Mouse (Mus musculus) hindbrain, embryonic 16.5 days (tissue): ENCODE results near the gene Lrp3. TPM values are rescaled to one million over a fixed set of nuclear protein-coding genes. Genes with fewer than 3 reads are reported as not detected.

Experiments used
- ATAC-seq: fragments of 200-750 bp; cut with Nextera tagmentation; 2 replicates; pipeline ENCODE4 v1.8.0; 2017; ENCODE audit warnings: moderate TSS enrichment, moderate library complexity
- H3K27ac ChIP-seq: fragments of 300-500 bp; sonication (generic); 2 replicates; pipeline ENCODE4 v1.5.1; 2014; ENCODE audit warnings: low read depth, mild to moderate bottlenecking, control low read depth, low read length, moderate library complexity
- H3K27me3 ChIP-seq: fragments of 300-500 bp; sonication (generic); replicated peaks from 2 replicates; pipeline ENCODE4 v1.6.1; 2014; ENCODE audit warnings: low read length; ENCODE audit not compliant: control insufficient read depth, insufficient read depth
- H3K36me3 ChIP-seq: fragments of 300-500 bp; sonication (generic); 2 replicates; pipeline ENCODE4 v1.6.1; 2014; ENCODE audit warnings: mild to moderate bottlenecking, low read length, moderate library complexity, mixed read lengths; ENCODE audit not compliant: control insufficient read depth, insufficient read depth
- H3K4me1 ChIP-seq: fragments of 300-500 bp; sonication (generic); 2 replicates; pipeline ENCODE4 v1.6.1; 2014; ENCODE audit warnings: low read depth, low read length; ENCODE audit not compliant: control insufficient read depth, insufficient read depth
- H3K4me2 ChIP-seq: fragments of 300-500 bp; sonication (generic); 2 replicates; pipeline ENCODE4 v1.6.1; 2014; ENCODE audit warnings: mild to moderate bottlenecking, low read length, control low read depth, moderate library complexity
- H3K4me3 ChIP-seq: fragments of 300-500 bp; sonication (generic); 2 replicates; pipeline ENCODE4 v1.5.1; 2014; ENCODE audit warnings: mild to moderate bottlenecking, low read length, control low read depth, moderate library complexity
- H3K9ac ChIP-seq: fragments of 300-500 bp; sonication (generic); 2 replicates; pipeline ENCODE4 v1.6.1; 2014; ENCODE audit warnings: low read depth, mild to moderate bottlenecking, control low read depth, low read length, moderate library complexity
- H3K9me3 ChIP-seq: fragments of 300-500 bp; sonication (generic); 2 replicates; pipeline ENCODE4 v1.6.1; 2014; ENCODE audit warnings: mild to moderate bottlenecking, low read length, moderate library complexity; ENCODE audit not compliant: control insufficient read depth
- WGBS: fragments of 180-500 bp; shearing (Covaris S2); extraction: QIAGEN DNeasy Blood & Tissue Kit; methylation state at CpG from one replicate; pipeline ENCODE4 v1.1.7; 2014; 5-methylcytosine and 5-hydroxymethylcytosine counted together
- polyA plus RNA-seq: library from polyadenylated mRNA; unstranded; fragments of >200 nt; fragmentation: Nextera tagmentation; extraction: Ambion mirVana; gene quantifications from 2 replicates; pipeline ENCODE4 v1.2.1, GENCODE M21; 2015

Gene Lrp3
- polyA plus RNA-seq, 1 experiment from 2014 or later: 25.5 TPM

DNA sequence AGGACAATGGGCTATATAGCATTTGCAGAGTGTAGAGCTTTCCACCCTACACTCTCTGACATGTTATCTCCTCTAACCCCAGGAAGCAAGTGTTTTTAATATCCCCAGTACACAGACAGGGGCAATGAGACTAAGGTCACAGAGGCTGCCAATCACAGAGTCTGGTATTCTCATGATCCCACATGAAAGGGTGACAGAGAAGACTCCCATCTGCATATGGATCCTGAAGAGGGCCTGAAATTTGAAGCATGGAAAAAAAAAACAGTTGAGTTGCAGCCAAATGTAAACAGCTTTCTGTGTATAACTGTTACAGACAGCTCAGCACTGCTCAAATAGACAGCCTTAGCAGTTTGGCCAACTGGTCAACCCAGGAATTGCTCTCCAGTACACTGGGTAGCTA is 15.5 kb downstream of the Lrp3 start:
- Histone ChIP-seq H3K36me3 (peaks cover 42% of the 10 kb centered on the region), H3K9ac (no peak overlapping the region), H3K9me3 (no peaks in the 10 kb centered on the region), H3K4me2 (no peak overlapping the region), H3K4me3 (no peak overlapping the region), H3K4me1 (no peaks in the 10 kb centered on the region), H3K27ac (no peak overlapping the region), H3K27me3 (no peaks in the 10 kb centered on the region)
- no peak for ATAC-seq

DNA sequence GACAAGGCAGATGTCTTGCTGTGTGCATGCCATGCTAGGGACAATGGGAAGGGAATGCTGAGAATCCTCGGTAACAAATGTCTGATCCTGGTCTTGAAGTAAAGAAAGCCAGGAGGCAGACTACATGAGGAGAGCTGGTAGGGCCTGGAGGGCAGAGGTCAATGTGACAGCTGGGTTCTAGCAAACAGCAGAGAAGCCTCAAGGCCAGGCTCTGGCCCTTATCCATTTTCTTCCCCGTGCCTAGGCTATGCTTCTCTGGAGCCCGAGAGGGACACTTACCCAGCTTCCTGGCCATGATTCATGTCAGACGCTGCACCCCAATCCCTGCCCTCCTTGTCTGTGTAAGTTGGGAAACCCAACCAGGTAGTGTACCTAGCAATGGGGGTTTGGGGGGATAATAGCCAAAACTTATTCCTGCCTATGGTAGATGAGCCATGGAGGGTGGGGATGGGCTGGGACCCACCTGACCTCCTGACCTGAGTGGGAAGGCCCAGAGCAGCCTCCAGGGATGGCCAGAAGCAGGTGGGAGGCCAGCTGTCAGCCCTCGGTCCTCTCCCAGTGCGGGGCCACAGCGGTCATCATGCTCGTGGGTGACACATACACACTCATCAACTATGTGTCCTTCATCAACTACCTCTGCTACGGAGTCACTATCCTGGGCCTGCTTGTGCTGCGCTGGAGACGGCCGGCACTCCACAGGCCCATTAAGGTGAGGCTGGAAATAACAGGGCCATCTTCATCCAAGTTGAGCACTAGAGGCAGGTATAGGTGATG is 16.1 kb downstream of the Lrp3 start:
- H3K4me3 ChIP-seq: no peak overlapping the region
- ATAC-seq: no peak
- H3K4me1 ChIP-seq: no peaks in the 10 kb centered on the region
- WGBS: 92% methylated on average over 12 of the region's 12 CpGs
- no peak overlapping the region for H3K4me2 ChIP-seq
- H3K36me3 ChIP-seq: peaks cover 36% of the 10 kb centered on the region
- no peak overlapping the region for H3K27ac ChIP-seq
- H3K9me3 ChIP-seq: no peaks in the 10 kb centered on the region
- no peaks in the 10 kb centered on the region for H3K27me3 ChIP-seq
- no peak overlapping the region for H3K9ac ChIP-seq

DNA sequence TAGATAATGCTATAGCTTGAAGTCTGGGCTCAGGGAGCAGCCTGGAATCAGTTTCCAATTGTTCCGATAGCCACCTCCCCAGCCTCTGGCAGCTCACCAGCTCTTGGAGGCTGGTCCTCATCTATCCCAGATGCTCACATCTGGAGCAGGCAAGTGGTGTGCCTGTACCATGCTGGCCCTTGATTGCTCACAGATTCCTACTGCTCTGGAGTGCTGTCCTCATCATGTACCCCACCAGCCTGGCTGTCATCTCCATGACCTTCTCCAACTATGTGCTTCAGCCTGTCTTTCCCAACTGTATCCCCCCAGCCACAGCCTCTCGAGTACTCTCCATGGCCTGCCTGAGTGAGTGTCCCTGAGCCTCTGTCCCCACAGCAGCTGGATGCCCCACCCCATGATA is 18.3 kb downstream of the Lrp3 start:
- no peak overlapping the region for H3K9ac ChIP-seq
- no peak overlapping the region for H3K4me3 ChIP-seq
- WGBS: 73% methylated on average over 2 of the region's 2 CpGs
- H3K4me1 ChIP-seq: no peaks in the 10 kb centered on the region
- ATAC-seq: no peak
- no peak overlapping the region for H3K4me2 ChIP-seq
- no peak overlapping the region for H3K27ac ChIP-seq
- no peaks in the 10 kb centered on the region for H3K9me3 ChIP-seq
- H3K36me3 ChIP-seq: peaks cover 20% of the 10 kb centered on the region
- no peaks in the 10 kb centered on the region for H3K27me3 ChIP-seq

DNA sequence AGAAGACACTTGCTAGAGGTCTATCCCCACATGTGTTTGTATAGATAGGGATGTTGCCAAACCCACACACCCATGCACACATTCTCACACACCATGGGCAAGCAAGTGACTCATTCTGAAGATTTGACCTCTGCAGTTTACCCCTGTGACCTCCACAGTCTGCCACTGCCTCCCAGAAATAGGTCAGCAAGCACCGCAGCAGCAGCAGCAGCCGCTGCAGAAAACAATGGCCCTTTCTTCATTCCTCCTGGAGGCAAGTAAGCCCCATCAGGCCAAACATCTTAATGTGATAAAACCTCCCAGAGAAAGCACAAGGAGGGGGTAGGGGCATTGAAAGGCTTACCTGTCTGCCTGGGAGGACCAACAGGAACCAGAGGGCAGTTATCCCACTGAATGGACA is 24.0 kb downstream of the Lrp3 start:
- H3K4me3 ChIP-seq: no peak overlapping the region
- H3K36me3 ChIP-seq: no peaks in the 10 kb centered on the region
- H3K9ac ChIP-seq: no peak overlapping the region
- no peak overlapping the region for H3K4me2 ChIP-seq
- no peak overlapping the region for H3K27ac ChIP-seq
- H3K4me1 ChIP-seq: peaks cover 2% of the 10 kb centered on the region
- ATAC-seq: no peak
- no peaks in the 10 kb centered on the region for H3K9me3 ChIP-seq
- peaks cover 8% of the 10 kb centered on the region for H3K27me3 ChIP-seq
- WGBS: 8% methylated on average over 2 of the region's 2 CpGs

DNA sequence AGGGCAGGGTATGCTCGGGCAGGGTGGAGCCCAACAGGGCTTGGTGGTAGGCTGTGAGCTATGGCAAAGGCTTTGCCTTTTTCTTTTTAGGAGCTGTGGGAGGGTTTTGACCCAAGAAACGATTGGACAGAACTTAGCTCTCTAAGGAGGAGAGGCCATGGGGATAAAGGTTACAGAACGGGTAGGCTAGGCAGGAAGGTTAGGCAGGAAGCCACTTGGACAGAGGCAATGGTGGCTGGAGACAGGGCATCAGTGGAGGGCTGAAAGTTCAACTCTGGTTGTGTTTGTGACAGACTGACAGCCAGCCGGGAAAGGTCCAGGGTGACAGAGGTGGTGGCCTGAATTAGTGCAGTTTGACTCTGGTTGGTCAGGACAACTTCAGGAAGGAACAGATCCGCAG is 25.6 kb downstream of the Lrp3 start:
- H3K4me1 ChIP-seq: peaks cover 14% of the 10 kb centered on the region
- no peaks in the 10 kb centered on the region for H3K36me3 ChIP-seq
- no peak for ATAC-seq
- WGBS: 78% methylated on average over 5 of the region's 5 CpGs
- H3K27me3 ChIP-seq: peaks cover 15% of the 10 kb centered on the region
- H3K4me2 ChIP-seq: no peak overlapping the region
- H3K9me3 ChIP-seq: no peaks in the 10 kb centered on the region
- H3K27ac ChIP-seq: no peak overlapping the region
- no peak overlapping the region for H3K9ac ChIP-seq
- H3K4me3 ChIP-seq: no peak overlapping the region

DNA sequence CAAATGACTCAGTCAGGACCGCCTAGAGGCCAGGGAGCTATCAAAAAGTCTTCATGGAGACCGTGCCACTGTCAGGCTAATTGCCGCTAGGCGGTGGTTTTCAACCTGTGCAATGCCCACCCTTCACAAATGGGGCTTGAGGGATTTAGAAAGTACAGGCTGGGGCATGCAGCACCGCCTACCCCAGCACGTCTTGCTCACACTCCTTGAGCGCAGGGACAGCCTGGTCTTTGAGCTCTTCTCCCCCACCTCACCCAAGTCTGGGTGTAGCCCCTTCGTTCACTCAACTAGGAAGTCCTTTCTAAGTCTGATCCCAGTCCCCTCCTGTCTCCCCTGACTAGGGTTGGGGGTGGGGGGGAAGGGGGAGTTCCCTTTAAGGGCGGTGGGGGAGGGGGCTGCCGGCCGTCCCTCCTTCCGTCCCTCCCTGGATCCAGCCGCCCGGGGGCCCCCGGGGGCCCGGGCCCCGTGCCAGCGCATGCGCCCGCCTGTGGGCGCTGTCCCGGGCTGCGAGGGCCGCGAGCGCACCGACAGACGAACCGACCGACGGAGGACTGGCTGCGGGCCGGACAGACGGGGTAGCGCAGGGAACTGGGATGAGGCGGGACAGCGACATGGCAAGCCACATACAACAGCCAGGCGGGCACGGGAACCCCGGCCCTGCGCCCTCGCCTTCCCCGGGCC is 29.3 kb downstream of the Lrp3 start, which contains the start of gene Slc7a10:
TSS of gene Slc7a10 (plus strand) at position 497 of the 681 bp plus-strand sequence.
- H3K27ac ChIP-seq: peak within 1 kb of the TSS; percentile 23; the same call in 1 of the 2 replicates
- WGBS: 3% methylated on average over 37 of the region's 43 CpGs
- H3K9me3 ChIP-seq: peaks cover 8% of the 10 kb centered on the region
- peaks cover 15% of the 10 kb centered on the region for H3K27me3 ChIP-seq
- H3K4me2 ChIP-seq: peak within 1 kb of the TSS; percentile 66
- H3K4me1 ChIP-seq: peaks cover 14% of the 10 kb centered on the region
- peak; percentile 34 for ATAC-seq
- no peaks in the 10 kb centered on the region for H3K36me3 ChIP-seq
- peak within 1 kb of the TSS; percentile 39 for H3K4me3 ChIP-seq
- peak within 1 kb of the TSS; percentile 52 for H3K9ac ChIP-seq

DNA sequence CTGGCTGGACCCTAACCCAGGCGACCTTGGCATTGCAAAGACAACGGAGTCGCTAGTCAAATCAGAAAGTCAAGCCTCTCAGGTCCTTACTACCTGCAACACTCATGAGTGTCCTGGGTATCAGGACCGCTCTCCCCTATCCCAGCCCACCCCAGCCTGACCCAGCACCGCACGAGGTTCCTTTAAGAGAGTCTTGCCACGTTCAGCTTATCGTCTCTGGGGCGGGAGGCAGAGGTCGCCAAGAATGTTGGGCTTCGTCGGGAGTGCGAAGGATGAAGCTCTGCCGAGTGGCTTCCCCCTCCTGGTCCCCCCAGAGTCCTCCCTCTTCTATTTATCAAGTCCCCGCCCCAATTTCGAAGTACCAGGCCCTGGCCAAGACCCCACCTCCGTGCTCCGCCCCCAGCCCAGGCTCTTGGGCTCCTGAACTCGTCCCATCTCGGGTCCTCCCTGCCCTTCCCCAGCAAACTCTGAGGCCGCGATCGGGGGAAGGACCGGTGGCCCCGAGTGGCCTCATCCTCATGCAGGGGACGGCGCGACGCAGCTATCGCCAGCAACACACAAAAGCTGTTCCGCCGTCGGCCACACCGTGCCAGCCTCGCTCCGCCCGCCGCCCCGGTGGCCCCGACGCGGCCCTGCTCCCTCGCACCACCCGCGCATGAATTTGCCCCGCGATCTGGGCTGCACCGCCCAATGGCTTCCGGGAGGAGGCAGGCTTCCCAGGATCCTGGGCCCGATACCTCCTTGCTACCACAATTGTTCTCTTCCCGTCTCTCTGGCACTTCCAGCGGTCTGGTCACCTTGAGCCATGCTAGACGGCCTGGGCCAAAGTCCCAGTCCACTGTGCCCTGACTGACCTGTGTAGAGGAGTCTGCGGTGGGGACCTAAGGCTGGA is 30.2 kb downstream of the Lrp3 start:
- Histone ChIP-seq H3K27ac (peak overlapping the region; percentile 23; the same call in 1 of the 2 replicates), H3K27me3 (peaks cover 15% of the 10 kb centered on the region), H3K4me1 (peaks cover 14% of the 10 kb centered on the region), H3K9ac (peak overlapping the region; percentile 52), H3K4me2 (peak overlapping the region; percentile 66), H3K4me3 (peak overlapping the region; percentile 39), H3K9me3 (peaks cover 8% of the 10 kb centered on the region), H3K36me3 (no peaks in the 10 kb centered on the region)
- ATAC-seq: peak; percentile 77
- WGBS: 2% methylated on average over 40 of the region's 54 CpGs

DNA sequence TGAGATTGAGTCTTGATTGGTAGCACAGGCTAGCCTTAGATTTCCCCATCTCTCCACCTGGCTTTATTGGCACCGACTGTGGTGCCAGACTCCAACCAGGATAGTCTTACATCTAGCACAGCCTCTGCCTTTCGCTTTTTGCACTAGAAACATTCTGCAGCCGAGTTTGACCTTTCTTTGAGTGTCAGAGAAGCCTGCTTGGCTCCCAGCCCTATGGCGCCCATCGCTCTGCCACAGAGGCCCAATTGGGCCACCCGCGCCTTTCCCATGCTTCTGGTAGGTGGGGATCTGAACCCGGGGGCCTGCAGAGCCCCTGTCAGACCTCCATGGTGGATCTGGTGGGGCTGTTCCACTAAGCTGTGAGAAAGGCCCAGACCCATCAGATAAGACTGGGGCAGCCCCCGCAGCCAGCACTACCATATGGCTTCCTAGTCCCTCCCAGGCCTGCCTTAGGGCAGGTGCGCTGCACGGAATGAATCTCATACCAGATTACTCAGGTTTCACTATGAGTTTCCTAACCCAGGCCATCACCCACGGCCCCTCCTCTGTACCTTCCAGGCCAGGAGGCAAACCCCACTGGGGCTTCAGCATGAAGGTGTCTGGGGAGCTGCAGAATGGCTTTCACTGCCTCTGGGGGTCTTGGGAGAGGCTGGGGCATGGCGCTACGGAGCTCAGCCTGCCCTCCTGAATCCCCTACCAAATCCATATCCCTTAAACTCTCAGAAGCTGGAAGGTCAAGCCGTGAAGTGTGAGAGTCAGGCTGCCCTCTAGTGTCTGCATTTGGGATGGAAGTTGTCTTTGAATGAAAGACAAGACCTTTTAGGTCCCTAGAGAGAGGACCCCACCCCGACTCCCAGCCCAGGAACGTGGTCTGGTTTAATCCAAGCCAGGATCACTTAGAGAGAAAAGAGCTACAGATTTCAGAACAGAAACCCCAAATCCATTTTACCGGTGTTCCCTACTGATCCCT is 38.6 kb downstream of the Lrp3 start:
- H3K27ac ChIP-seq: no peak overlapping the region
- ATAC-seq: no peak
- no peak overlapping the region for H3K4me2 ChIP-seq
- no peak overlapping the region for H3K9ac ChIP-seq
- peaks cover 7% of the 10 kb centered on the region; the same call in 1 of the 2 replicates for H3K27me3 ChIP-seq
- no peaks in the 10 kb centered on the region for H3K36me3 ChIP-seq
- no peak overlapping the region for H3K4me3 ChIP-seq
- 52% methylated on average over 18 of the region's 18 CpGs for WGBS
- no peaks in the 10 kb centered on the region for H3K9me3 ChIP-seq
- H3K4me1 ChIP-seq: peaks cover 1% of the 10 kb centered on the region; the same call in 1 of the 2 replicates
